Mouse (Mus musculus): ENCODE measurements at regions not wholly inside any gene's neighbourhood (a gene's known extent, or its start where the extent isn't known, plus 50 kb on each side); places are given as distances from the start of the nearest gene placed in this dataset.

DNA sequence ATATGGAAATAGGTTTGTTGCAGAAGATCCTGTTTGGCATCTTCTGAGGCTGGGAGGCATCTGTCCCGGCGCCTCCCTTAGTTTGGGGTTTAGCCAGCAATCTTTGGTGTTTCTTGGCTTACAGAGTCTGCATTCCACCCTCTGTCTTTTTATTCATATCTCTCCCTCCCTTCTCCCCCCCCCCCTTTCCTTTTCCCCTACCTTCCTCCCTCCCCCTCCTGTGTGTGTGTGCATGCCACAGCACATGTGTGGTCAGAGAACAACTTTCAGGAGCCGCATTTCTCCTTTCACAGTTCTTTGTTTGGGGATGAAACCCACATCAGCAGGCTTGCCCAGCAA, 131.4 kb downstream of the Tex36 start:
- Histone ChIP-seq H3K4me1 (replicated peaks; ENCODE audit: control insufficient read depth in 2 of 2, insufficient read depth in 2 of 2, low read length in 1 of 2) (no peaks in the 10 kb centered on the region), H3K27ac (no peak overlapping the region), H3K9me3 (ENCODE audit: control insufficient read depth, low read length) (no peaks in the 10 kb centered on the region), H3K36me3 (replicated peaks; ENCODE audit: control insufficient read depth, insufficient read depth, low read depth) (no peaks in the 10 kb centered on the region), H3K4me3 (ENCODE audit: insufficient read depth in 1 of 2, low read depth in 2 of 2, low read length in 2 of 2) (no peak overlapping the region), H3K9ac (replicated peaks) (no peak overlapping the region), H3K4me2 (ENCODE audit: low read depth) (no peak overlapping the region), H3K27me3 (ENCODE audit: control insufficient read depth, insufficient read depth, low read length) (no peaks in the 10 kb centered on the region)
- WGBS (ENCODE audit: insufficient replicate concordance) = 59% methylated on average over 3 of the region's 3 CpGs
- DNase-seq (ENCODE audit: low read depth in 3 of 3, low spot score in 3 of 3) (no peak), ATAC-seq (ENCODE audit: insufficient read depth) (no peak)
- TF ChIP-seq CTCF (IDR thresholded peaks at IDR 0.05; ENCODE audit: low read depth) (no peak), EP300 (IDR thresholded peaks at IDR 0.05; ENCODE audit: low read depth) (no peak)

DNA sequence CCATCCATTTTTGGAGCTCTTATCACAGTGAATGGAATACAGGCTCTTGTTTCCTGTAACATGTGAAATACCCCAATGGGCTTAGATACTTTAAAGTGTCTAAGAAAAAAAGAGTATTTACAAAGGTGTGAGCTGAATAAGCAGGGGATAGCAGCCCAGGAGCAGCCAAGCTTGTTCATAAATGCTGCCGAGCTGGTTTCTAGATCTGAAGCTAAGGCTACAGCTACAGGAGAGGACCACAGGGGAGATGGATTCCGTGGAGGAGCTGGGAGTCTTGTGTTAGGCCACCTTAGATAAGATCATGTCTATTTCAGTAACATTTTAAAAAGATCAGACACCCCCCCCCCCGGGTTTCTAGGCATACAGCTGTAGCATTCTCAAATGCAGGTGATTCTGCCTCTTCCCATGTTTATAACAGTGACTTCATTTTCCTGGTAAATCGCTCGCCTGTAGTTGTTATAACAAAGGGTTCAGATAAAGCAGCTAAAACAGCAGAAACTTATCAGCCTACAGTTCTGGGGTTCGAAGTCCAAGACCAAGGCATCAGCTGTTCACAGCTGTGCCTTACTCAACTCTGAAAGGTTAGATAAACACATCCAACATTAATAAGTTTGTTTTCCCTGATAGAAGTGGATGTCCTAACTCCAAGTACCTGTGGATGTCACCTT, 131.9 kb downstream of the Tex36 start:
- Histone ChIP-seq H3K9ac (replicated peaks) (no peak overlapping the region), H3K36me3 (replicated peaks; ENCODE audit: control insufficient read depth, insufficient read depth, low read depth) (no peaks in the 10 kb centered on the region), H3K27me3 (ENCODE audit: control insufficient read depth, insufficient read depth, low read length) (no peaks in the 10 kb centered on the region), H3K4me2 (ENCODE audit: low read depth) (no peak overlapping the region), H3K4me1 (replicated peaks; ENCODE audit: control insufficient read depth in 2 of 2, insufficient read depth in 2 of 2, low read length in 1 of 2) (no peaks in the 10 kb centered on the region), H3K9me3 (ENCODE audit: control insufficient read depth, low read length) (no peaks in the 10 kb centered on the region), H3K27ac (no peak overlapping the region), H3K4me3 (ENCODE audit: insufficient read depth in 1 of 2, low read depth in 2 of 2, low read length in 2 of 2) (no peak overlapping the region)
- no peak for TF ChIP-seq EP300 (IDR thresholded peaks at IDR 0.05; ENCODE audit: low read depth)
- no peak for TF ChIP-seq CTCF (IDR thresholded peaks at IDR 0.05; ENCODE audit: low read depth)
- DNase-seq (ENCODE audit: low read depth in 3 of 3, low spot score in 3 of 3) = no peak
- no peak for ATAC-seq (ENCODE audit: insufficient read depth)
- 35% methylated on average over 6 of the region's 6 CpGs for WGBS (ENCODE audit: insufficient replicate concordance)

DNA sequence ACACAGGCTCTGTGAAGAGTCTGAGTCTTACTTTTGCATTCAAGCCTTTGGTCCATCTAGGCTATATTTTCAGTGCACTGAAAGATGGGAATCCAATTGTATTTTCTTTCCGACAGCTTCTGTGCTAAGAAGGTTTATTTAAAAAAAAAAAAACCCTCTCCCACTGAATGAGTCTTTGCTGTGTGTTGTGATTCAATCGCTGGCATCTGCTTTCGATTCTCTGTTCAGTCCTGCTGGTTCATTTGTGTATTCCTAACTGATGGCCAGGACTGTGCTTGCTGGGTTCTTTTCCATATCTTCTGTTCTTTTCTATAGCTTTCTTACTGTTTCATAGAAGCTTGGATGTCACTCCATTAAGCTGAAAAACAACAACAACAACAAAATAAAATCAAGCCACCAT, 132.9 kb downstream of the Tex36 start:
- H3K9me3 ChIP-seq (ENCODE audit: control insufficient read depth, low read length) = no peaks in the 10 kb centered on the region
- no peak for DNase-seq (ENCODE audit: low read depth in 3 of 3, low spot score in 3 of 3)
- no peak overlapping the region for H3K27ac ChIP-seq
- no peak for ATAC-seq (ENCODE audit: insufficient read depth)
- WGBS (ENCODE audit: insufficient replicate concordance) = 49% methylated on average over 3 of the region's 3 CpGs
- H3K9ac ChIP-seq (replicated peaks) = no peak overlapping the region
- TF ChIP-seq CTCF (IDR thresholded peaks at IDR 0.05; ENCODE audit: low read depth) (no peak), EP300 (IDR thresholded peaks at IDR 0.05; ENCODE audit: low read depth) (no peak)
- H3K36me3 ChIP-seq (replicated peaks; ENCODE audit: control insufficient read depth, insufficient read depth, low read depth) = no peaks in the 10 kb centered on the region
- H3K27me3 ChIP-seq (ENCODE audit: control insufficient read depth, insufficient read depth, low read length) = no peaks in the 10 kb centered on the region
- H3K4me2 ChIP-seq (ENCODE audit: low read depth) = no peak overlapping the region
- no peaks in the 10 kb centered on the region for H3K4me1 ChIP-seq (replicated peaks; ENCODE audit: control insufficient read depth in 2 of 2, insufficient read depth in 2 of 2, low read length in 1 of 2)
- H3K4me3 ChIP-seq (ENCODE audit: insufficient read depth in 1 of 2, low read depth in 2 of 2, low read length in 2 of 2) = no peak overlapping the region

DNA sequence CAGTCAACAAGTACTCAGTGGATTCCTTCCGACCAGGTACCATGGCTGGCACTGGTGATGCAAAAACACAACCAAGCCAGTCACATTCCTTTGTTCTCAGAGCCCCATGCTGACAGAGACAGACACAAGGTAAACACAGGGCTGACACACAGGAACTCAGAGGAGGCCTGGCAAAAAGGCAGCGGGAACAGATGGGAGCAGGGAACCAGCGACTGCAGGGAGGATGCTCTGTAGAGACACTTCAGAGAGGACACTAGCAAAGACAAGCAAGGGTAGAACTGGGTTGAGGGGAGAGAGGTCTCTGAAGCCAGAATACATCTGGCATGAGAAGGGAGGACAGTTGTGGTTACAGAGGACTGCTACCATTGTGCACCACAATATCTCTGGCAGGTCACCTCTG, 133.6 kb downstream of the Tex36 start:
- TF ChIP-seq EP300 (IDR thresholded peaks at IDR 0.05; ENCODE audit: low read depth) = no peak
- TF ChIP-seq CTCF (IDR thresholded peaks at IDR 0.05; ENCODE audit: low read depth) = no peak
- 27% methylated on average over 3 of the region's 3 CpGs for WGBS (ENCODE audit: insufficient replicate concordance)
- ATAC-seq (ENCODE audit: insufficient read depth) (no peak), DNase-seq (ENCODE audit: low read depth in 3 of 3, low spot score in 3 of 3) (no peak)
- Histone ChIP-seq H3K4me2 (ENCODE audit: low read depth) (no peak overlapping the region), H3K4me3 (ENCODE audit: insufficient read depth in 1 of 2, low read depth in 2 of 2, low read length in 2 of 2) (no peak overlapping the region), H3K27ac (no peak overlapping the region), H3K9me3 (ENCODE audit: control insufficient read depth, low read length) (no peaks in the 10 kb centered on the region), H3K27me3 (ENCODE audit: control insufficient read depth, insufficient read depth, low read length) (no peaks in the 10 kb centered on the region), H3K36me3 (replicated peaks; ENCODE audit: control insufficient read depth, insufficient read depth, low read depth) (no peaks in the 10 kb centered on the region), H3K9ac (replicated peaks) (no peak overlapping the region), H3K4me1 (replicated peaks; ENCODE audit: control insufficient read depth in 2 of 2, insufficient read depth in 2 of 2, low read length in 1 of 2) (no peaks in the 10 kb centered on the region)

DNA sequence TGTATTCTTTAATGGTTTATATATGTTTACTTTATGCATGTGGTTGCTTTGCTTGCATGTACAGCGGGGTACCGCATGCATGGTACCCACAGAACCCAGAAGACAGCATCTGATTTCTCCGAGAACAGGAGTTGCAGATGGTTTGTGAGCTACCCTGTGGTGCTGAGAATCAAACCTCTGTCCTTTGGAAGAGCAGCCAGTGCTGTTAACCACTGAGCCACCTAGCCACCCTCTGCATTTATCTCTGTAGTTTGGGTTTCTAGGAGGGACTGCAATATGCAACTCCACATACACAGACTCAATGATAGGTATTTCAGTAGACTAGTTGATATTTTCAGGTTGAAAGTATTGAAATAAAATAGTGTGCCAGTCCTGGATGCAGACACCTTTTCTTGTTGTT, 134.4 kb downstream of the Tex36 start:
- no peak for DNase-seq (ENCODE audit: low read depth in 3 of 3, low spot score in 3 of 3)
- Histone ChIP-seq H3K27me3 (ENCODE audit: control insufficient read depth, insufficient read depth, low read length) (no peaks in the 10 kb centered on the region), H3K27ac (no peak overlapping the region), H3K4me3 (ENCODE audit: insufficient read depth in 1 of 2, low read depth in 2 of 2, low read length in 2 of 2) (no peak overlapping the region), H3K9ac (replicated peaks) (no peak overlapping the region), H3K4me1 (replicated peaks; ENCODE audit: control insufficient read depth in 2 of 2, insufficient read depth in 2 of 2, low read length in 1 of 2) (no peaks in the 10 kb centered on the region), H3K36me3 (replicated peaks; ENCODE audit: control insufficient read depth, insufficient read depth, low read depth) (no peaks in the 10 kb centered on the region), H3K9me3 (ENCODE audit: control insufficient read depth, low read length) (no peaks in the 10 kb centered on the region), H3K4me2 (ENCODE audit: low read depth) (no peak overlapping the region)
- TF ChIP-seq EP300 (IDR thresholded peaks at IDR 0.05; ENCODE audit: low read depth) (no peak), CTCF (IDR thresholded peaks at IDR 0.05; ENCODE audit: low read depth) (no peak)
- 67% methylated on average over 3 of the region's 3 CpGs for WGBS (ENCODE audit: insufficient replicate concordance)
- ATAC-seq (ENCODE audit: insufficient read depth) = no peak
